Mouse (Mus musculus) intestine, embryonic 14.5 days (tissue): Measurements from ENCODE around the gene Sox9. TPM values are rescaled to one million over a fixed set of nuclear protein-coding genes. Genes with fewer than 3 reads are reported as not detected.

Experiments used
- ATAC-seq: fragments of 200-750 bp; cut with Nextera tagmentation; replicated peaks from 2 replicates; pipeline ENCODE4 v1.8.0; 2017; ENCODE audit warnings: low read depth, moderate number of reproducible peaks, moderate TSS enrichment, moderate library complexity; ENCODE audit not compliant: low FRiP score, low TSS enrichment
- DNase-seq: peaks from one replicate; pipeline ENCODE4 v3.0.0-alpha.2; 2018; ENCODE audit warnings: low spot score
- H3K27ac ChIP-seq: fragments of 300-500 bp; sonication (generic); 2 replicates; pipeline ENCODE4 v1.5.1; 2014; ENCODE audit warnings: low read depth, mild to moderate bottlenecking, control low read depth
- H3K27me3 ChIP-seq: fragments of 300-500 bp; sonication (generic); replicated peaks from 2 replicates; pipeline ENCODE4 v1.6.1; 2014; ENCODE audit warnings: low read length, control low read depth; ENCODE audit not compliant: control insufficient read depth, insufficient read depth
- H3K36me3 ChIP-seq: fragments of 300-500 bp; sonication (generic); 2 replicates; pipeline ENCODE4 v1.6.1; 2014; ENCODE audit warnings: low read length, control low read depth; ENCODE audit not compliant: control insufficient read depth, insufficient read depth
- H3K4me1 ChIP-seq: fragments of 300-500 bp; sonication (generic); replicated peaks from 2 replicates; pipeline ENCODE4 v1.6.1; 2014; ENCODE audit warnings: low read length, control low read depth, mixed read lengths; ENCODE audit not compliant: control insufficient read depth, insufficient read depth
- H3K4me2 ChIP-seq: fragments of 300-500 bp; sonication (generic); 2 replicates; pipeline ENCODE4 v1.6.1; 2014; ENCODE audit warnings: low read length
- H3K4me3 ChIP-seq: fragments of 300-500 bp; sonication (generic); 2 replicates; pipeline ENCODE4 v1.5.1; 2014; ENCODE audit warnings: low read depth, low read length, control low read depth, mixed read lengths
- H3K9ac ChIP-seq: fragments of 300-500 bp; sonication (generic); 2 replicates; pipeline ENCODE4 v1.6.1; 2014; ENCODE audit warnings: mild to moderate bottlenecking, low read length
- H3K9me3 ChIP-seq: fragments of 300-500 bp; sonication (generic); 2 replicates; pipeline ENCODE4 v1.6.1; 2016; ENCODE audit warnings: low read length, control low read depth; ENCODE audit not compliant: control insufficient read depth
- WGBS: fragments of 180-500 bp; shearing (Covaris S2); extraction: QIAGEN DNeasy Blood & Tissue Kit; methylation state at CpG from one replicate; pipeline ENCODE4 v1.1.7; 2014; 5-methylcytosine and 5-hydroxymethylcytosine counted together
- polyA plus RNA-seq: library from polyadenylated mRNA; unstranded; fragments of >200 nt; fragmentation: Nextera tagmentation; extraction: Ambion mirVana; gene quantifications from 2 replicates; pipeline ENCODE4 v1.2.1, GENCODE M21; 2014

The Sox9 gene
- polyA plus RNA-seq, 1 experiment from 2014 or later = 44.9 TPM

GRCm38 (mm10) chr11:112779762-112780161 lies 2.3 kb upstream of the Sox9 start:
- peak; percentile 86 for DNase-seq
- WGBS = 2% methylated on average over 10 of the region's 10 CpGs
- Histone ChIP-seq H3K4me3 (no peak overlapping the region), H3K4me2 (no peak overlapping the region), H3K9me3 (no peaks in the 10 kb centered on the region), H3K27me3 (peaks cover 56% of the 10 kb centered on the region), H3K9ac (no peak overlapping the region), H3K4me1 (peaks cover 10% of the 10 kb centered on the region), H3K36me3 (no peaks in the 10 kb centered on the region), H3K27ac (no peak overlapping the region)
- no peak for ATAC-seq

- no peak overlapping the region for H3K9ac ChIP-seq
- H3K36me3 ChIP-seq = no peaks in the 10 kb centered on the region
- H3K4me1 ChIP-seq = peaks cover 10% of the 10 kb centered on the region
- 12% methylated on average over 19 of the region's 19 CpGs for WGBS
- H3K27me3 ChIP-seq = peaks cover 62% of the 10 kb centered on the region
- ATAC-seq = no peak
- H3K4me3 ChIP-seq = peak overlapping the region; percentile 57; the same call in 1 of the 2 replicates
- no peak overlapping the region for H3K27ac ChIP-seq
- no peaks in the 10 kb centered on the region for H3K9me3 ChIP-seq
- H3K4me2 ChIP-seq = peak overlapping the region; percentile 78
- DNase-seq = no peak
Measured at GRCm38 (mm10) chr11:112780394-112780920, 1.6 kb upstream of the Sox9 start.

GRCm38 (mm10) chr11:112781035-112781911 lies 751 bp upstream of the Sox9 start:
- H3K9me3 ChIP-seq = no peaks in the 10 kb centered on the region
- peak overlapping the region; percentile 57 for H3K4me3 ChIP-seq
- no peaks in the 10 kb centered on the region for H3K36me3 ChIP-seq
- under 1% methylated on average over 49 of the region's 49 CpGs for WGBS
- H3K9ac ChIP-seq = peak overlapping the region; percentile 32
- ATAC-seq (0 out of 2 replicates have a peak, but pooled peaks have one; percentile 2), DNase-seq (peak; percentile 83)
- peaks cover 10% of the 10 kb centered on the region for H3K4me1 ChIP-seq
- peaks cover 64% of the 10 kb centered on the region for H3K27me3 ChIP-seq
- no peak overlapping the region; the same call in 1 of the 2 replicates for H3K27ac ChIP-seq
- peak overlapping the region; percentile 78 for H3K4me2 ChIP-seq

- H3K4me1 ChIP-seq = peaks cover 10% of the 10 kb centered on the region
- H3K4me2 ChIP-seq = peak overlapping the region; percentile 78
- WGBS = under 1% methylated on average over 70 of the region's 75 CpGs
- no peaks in the 10 kb centered on the region for H3K36me3 ChIP-seq
- peak overlapping the region; percentile 58 for H3K9ac ChIP-seq
- H3K27me3 ChIP-seq = peaks cover 63% of the 10 kb centered on the region
- DNase-seq (peak; percentile 89), ATAC-seq (peak; percentile 24)
- H3K9me3 ChIP-seq = no peaks in the 10 kb centered on the region
- H3K4me3 ChIP-seq = peak overlapping the region; percentile 57
- H3K27ac ChIP-seq = peak overlapping the region; percentile 76
Measured at GRCm38 (mm10) chr11:112782357-112783121, 515 bp downstream of the Sox9 start.

GRCm38 (mm10) chr11:112783401-112784346 lies 1.6 kb downstream of the Sox9 start:
- WGBS = 1% methylated on average over 42 of the region's 42 CpGs
- H3K27ac ChIP-seq = peak overlapping the region; percentile 60
- no peaks in the 10 kb centered on the region for H3K9me3 ChIP-seq
- H3K4me3 ChIP-seq = peak overlapping the region; percentile 57
- peaks cover 10% of the 10 kb centered on the region for H3K4me1 ChIP-seq
- H3K36me3 ChIP-seq = no peaks in the 10 kb centered on the region
- DNase-seq (peak; percentile 84), ATAC-seq (peak; percentile 10; the same call in 1 of the 2 replicates)
- H3K4me2 ChIP-seq = peak overlapping the region; percentile 78
- H3K9ac ChIP-seq = peak overlapping the region; percentile 58
- peaks cover 55% of the 10 kb centered on the region for H3K27me3 ChIP-seq

- DNase-seq = peak; percentile 79
- Histone ChIP-seq H3K27me3 (peaks cover 48% of the 10 kb centered on the region), H3K27ac (no peak overlapping the region), H3K4me1 (peaks cover 10% of the 10 kb centered on the region), H3K4me3 (peak overlapping the region; percentile 57), H3K9me3 (no peaks in the 10 kb centered on the region), H3K9ac (peak overlapping the region; percentile 37; the same call in 1 of the 2 replicates), H3K4me2 (peak overlapping the region; percentile 78), H3K36me3 (no peaks in the 10 kb centered on the region)
- peak; percentile 75 for ATAC-seq
- WGBS = 2% methylated on average over 30 of the region's 30 CpGs
Measured at GRCm38 (mm10) chr11:112784347-112784902, 2.4 kb downstream of the Sox9 start.

- no peak overlapping the region for H3K27ac ChIP-seq
- no peaks in the 10 kb centered on the region for H3K36me3 ChIP-seq
- H3K4me1 ChIP-seq = peaks cover 10% of the 10 kb centered on the region
- ATAC-seq = peak; percentile 21
- H3K9ac ChIP-seq = peak overlapping the region; percentile 37; the same call in 1 of the 2 replicates
- H3K4me2 ChIP-seq = peak overlapping the region; percentile 78
- peaks cover 44% of the 10 kb centered on the region for H3K27me3 ChIP-seq
- WGBS = 2% methylated on average over 34 of the region's 34 CpGs
- no peaks in the 10 kb centered on the region for H3K9me3 ChIP-seq
- no peak for DNase-seq
- peak overlapping the region; percentile 57 for H3K4me3 ChIP-seq
Measured at GRCm38 (mm10) chr11:112784903-112785381, 2.9 kb downstream of the Sox9 start.
